Mouse (Mus musculus) forelimb bud, embryonic 11.5 days (tissue): ENCODE measurements around the gene Hfe.

ENCODE experiments used
- DNase-seq: peaks from one replicate; pipeline ENCODE4 v3.0.0-alpha.2; 2012; ENCODE audit warnings: low read depth, low spot score

The Hfe gene

DNA sequence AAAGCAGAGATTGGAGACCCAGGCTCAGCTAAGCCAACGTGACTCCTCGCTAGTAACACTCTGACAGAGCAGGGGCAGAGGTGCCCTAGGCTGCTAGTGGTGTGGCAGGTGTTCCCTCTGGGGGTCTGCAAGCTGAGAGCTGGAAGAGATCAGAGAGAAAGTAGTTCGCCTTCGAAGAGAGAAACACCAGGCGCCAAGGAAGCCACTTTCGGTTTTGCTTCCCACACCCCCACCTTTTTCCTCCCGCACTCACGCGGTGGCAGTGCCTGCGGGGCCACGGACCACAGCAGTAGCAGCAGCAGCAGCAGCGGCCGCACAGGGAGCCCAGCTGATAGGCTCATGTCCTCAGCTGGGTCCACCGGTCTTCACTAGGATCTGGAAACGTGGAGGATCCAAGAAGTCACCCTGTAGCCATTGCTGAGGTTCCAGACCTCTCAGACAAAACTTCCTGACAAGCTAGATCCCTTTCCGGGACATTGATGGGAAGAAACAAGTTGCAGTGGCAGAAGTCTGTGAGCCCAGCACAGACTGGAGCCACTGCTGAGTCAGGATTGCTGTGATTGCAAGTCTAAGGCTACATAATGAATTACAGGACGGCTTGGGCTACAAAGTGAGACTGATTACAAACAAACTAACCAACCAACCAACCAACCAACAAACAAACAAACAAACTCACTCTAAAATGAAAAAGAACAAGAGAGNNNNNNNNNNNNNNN is at the start of gene Hfe:
Gene Hfe, minus strand, starts transcription at position 481 of the 716 bp plus-strand sequence.
- DNase-seq: peak; percentile 37

- no peak for DNase-seq
Measured at GRCm38 (mm10) chr13:23759916-23760239, 49.2 kb upstream of the Hfe start.

GRCm38 (mm10) chr13:23759251-23759771 is 48.7 kb upstream of the Hfe start:
- no peak for DNase-seq

- no peak for DNase-seq
Measured at GRCm38 (mm10) chr13:23757921-23758320, 47.3 kb upstream of the Hfe start.

- DNase-seq: peak; percentile 73
Measured at GRCm38 (mm10) chr13:23757211-23757773, 46.6 kb upstream of the Hfe start.

GRCm38 (mm10) chr13:23756790-23757189 is 46.1 kb upstream of the Hfe start, which contains the start of gene Hist1h4b:
TSS of gene Hist1h4b (plus strand) at chr13:23757013.
- peak; percentile 96 for DNase-seq

DNA sequence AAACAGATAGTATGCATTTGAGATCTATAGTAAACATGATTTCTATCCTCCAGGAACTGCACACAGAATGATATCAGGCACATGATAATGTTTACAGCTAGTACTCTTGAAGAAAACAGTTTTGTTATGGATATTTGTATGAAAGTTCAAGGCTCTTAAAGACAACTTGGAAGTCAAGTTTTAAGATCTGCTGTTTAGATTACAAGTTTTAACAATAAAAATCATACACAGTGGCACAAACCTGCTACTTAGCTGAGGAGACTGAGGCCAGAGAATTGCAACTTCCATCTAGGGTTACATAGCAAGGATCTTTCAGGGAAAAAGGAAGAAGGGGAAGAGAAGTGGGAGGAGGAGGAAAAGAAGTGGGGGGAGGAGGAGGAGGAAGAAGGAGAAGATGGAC is 44.3 kb upstream of the Hfe start:
- DNase-seq: no peak

DNA sequence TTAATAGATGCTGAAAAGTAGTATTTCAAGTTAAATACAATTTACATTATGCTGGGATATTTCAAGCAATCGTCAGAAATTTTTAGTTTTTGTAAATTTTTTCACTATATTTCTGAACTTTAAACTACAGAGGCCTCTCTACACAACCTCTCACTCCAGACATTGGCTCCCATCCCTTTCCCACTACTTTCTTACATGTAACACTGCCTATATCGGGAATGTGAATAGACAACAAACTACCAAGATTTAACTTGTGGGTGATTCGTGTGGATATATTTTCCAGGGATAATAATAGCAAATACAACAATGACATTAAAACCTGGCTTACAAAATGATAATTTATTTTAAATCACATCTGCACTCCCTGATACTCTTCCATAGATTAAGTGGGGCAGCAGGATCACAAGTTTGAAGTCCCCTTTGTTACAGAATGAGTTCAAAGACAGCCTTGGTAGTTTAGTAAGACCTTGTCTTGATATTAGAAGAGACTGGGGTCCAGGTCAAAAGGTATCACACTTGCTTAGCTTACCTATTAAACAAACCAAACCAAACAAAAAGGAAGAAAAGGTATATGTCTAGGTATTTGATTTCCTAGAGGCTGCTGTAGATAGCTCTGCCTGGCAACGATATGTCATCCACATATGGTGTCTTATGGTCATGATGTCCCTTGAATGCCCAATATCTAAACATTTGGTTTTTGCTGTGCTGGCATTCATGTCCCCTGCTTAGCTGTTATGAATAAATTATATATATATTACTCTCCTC is 42.8 kb upstream of the Hfe start:
- DNase-seq: no peak

- no peak for DNase-seq
Measured at GRCm38 (mm10) chr13:23752742-23753172, 42.1 kb upstream of the Hfe start.

- peak; percentile 96 for DNase-seq
Measured at GRCm38 (mm10) chr13:23752067-23752741, 41.5 kb upstream of the Hfe start, which contains the start of gene Hist1h3b. TSS of gene Hist1h3b (plus strand) at chr13:23752267.

DNA sequence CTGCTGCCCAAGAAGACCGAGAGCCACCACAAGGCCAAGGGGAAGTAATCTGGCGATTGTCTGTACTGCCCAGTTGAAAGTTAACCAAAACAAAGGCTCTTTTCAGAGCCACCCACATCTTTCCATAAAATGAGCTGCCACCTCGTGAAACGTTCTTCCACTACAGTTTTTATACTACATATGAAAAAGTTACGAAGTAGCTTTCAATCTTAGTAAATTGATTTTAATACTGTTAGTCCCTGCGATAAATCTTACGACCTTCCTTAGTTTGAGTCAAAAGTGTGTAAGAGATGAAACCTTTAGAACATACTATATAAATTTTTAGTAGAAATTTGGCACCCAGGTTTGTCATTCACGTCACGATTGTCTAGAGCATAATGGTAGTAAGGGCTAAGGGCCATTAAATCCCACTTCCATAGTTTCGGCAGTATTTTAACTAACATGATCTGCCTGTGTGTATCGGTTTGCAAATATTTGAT is 40.9 kb upstream of the Hfe start:
- DNase-seq: peak; percentile 50

DNA sequence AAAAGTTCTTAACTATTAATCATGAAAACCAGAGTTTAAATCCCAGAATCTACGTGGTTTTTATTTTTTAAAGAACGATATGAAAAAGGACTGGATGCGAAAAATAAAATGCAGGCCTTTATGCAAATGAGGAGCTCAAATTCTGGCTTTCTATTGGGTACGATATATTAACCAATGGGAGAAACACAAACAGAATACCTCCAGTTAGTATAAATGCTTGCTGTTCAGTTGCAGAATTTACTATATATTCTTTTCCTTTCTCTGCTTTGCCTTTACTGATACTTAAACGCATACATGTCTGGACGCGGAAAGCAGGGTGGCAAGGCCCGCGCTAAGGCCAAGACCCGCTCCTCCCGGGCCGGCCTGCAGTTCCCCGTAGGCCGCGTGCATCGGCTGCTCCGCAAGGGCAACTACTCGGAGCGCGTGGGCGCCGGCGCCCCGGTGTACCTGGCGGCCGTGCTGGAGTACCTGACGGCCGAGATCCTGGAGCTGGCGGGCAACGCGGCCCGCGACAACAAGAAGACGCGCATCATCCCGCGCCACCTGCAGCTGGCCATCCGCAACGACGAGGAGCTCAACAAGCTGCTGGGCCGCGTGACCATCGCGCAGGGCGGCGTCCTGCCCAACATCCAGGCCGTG is 40.3 kb upstream of the Hfe start, which contains the start of gene Hist1h2ab:
Gene Hist1h2ab, plus strand, starts transcription at position 288 of the 639 bp plus-strand sequence.
- DNase-seq: peak; percentile 81

GRCm38 (mm10) chr13:23749563-23750121 is 39.0 kb upstream of the Hfe start:
- DNase-seq: no peak

DNA sequence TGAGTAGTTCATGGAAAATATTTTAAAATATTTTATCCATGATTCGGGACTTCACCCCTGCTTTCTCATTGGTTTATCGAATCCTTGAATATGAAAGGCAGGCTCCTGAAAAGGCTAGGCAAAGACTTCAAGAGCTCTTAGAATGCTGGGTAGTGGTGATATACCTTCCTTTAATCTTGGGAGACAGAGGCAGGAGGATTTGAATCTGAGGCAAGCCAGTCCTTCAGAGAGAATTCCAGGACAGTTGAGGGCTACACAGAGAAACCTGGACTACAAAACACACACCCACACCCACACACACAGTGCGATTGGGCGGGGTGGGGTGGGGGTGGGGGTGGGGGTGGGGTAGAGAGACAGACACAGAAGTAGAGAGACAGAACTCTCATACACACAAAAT is 37.2 kb upstream of the Hfe start:
- no peak for DNase-seq

GRCm38 (mm10) chr13:23747081-23747891 is 36.6 kb upstream of the Hfe start:
- peak; percentile 54 for DNase-seq

DNA sequence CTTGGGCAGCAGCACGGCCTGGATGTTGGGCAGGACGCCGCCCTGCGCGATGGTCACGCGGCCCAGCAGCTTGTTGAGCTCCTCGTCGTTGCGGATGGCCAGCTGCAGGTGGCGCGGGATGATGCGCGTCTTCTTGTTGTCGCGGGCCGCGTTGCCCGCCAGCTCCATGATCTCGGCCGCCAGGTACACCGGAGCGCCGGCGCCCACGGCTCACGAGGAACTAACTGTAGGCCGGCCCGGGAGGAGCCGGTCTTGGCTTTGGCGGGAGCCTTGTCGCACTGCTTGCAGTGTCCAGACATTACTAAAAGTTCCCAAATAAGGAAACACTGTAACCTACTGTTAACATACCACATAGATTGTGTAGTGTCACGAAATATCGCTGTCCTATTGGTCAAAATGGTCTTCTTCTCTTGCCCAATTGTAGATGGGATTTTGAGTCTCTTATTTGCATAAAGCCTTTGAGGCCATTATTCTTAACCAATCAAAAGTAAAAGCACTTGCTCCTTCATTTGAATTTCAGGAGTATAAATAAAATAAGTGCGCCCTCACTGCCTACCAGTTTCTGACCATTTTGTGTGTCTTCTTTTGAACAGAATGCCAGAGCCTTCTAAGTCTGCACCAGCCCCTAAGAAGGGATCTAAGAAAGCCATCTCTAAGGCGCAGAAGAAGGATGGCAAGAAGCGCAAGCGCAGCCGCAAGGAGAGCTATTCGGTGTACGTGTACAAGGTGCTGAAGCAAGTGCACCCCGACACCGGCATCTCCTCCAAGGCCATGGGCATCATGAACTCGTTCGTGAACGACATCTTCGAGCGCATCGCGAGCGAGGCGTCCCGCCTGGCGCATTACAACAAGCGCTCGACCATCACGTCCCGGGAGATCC is 35.8 kb upstream of the Hfe start, which contains the start of gene Hist1h2bb:
Gene Hist1h2bb, plus strand, starts transcription at position 534 of the 880 bp plus-strand sequence.
- DNase-seq: peak; percentile 92

DNA sequence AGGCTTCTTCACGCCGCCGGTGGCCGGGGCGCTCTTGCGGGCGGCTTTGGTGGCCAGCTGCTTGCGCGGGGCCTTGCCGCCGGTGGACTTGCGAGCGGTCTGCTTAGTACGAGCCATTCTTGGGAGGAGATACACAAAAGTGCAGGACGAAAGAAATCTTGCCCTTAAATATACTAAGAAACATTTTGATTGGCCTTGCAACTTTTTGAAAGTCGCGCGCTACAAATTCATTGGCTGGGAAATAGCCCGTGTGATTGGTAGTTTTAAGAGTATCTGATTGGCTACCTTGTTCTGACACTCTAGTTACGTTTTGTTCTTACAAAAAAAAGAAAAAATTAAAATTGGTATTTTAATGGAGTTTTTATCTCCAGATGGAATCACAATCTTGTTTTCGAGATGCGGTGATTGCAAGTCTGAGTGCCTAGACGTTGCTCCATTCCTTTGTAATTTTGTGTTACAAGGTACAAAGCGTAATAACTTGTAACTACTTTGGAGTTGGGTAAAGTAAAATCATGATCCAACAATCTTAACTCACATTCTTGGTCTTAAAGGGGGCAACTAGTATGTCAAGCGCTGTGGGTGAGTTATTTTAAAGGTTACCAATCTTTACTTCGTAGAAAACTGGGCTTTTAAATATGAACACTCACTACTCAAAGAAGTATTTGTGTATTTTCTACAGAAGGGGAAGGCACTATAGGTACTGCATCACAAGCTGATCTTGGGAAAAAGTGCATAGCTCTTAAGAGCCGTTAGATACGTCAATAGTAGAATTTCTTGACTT is 34.9 kb upstream of the Hfe start, which contains the start of gene Hist1h3c:
Gene Hist1h3c, minus strand, starts transcription at position 222 of the 781 bp plus-strand sequence.
- DNase-seq: peak; percentile 94
